Mouse (Mus musculus) kidney, postnatal 0 days (tissue): ENCODE data around the gene Sbf2. TPM values are rescaled to one million over a fixed set of nuclear protein-coding genes. Genes with fewer than 3 reads are reported as not detected.
A peak's percentile ranks its signal among the peaks of the same experiment; 100 is the strongest.
"Not testable (repeated sequence)": the region's sequence is repeated elsewhere in the genome, so short reads cannot be mapped to it uniquely, and the experiment has no call there.

Experiments
- ATAC-seq: fragments of 200-750 bp; cut with Nextera tagmentation; replicated peaks from 2 replicates; pipeline ENCODE4 v1.8.0; 2017; ENCODE audit warnings: low read depth, moderate number of reproducible peaks, moderate TSS enrichment, moderate library complexity; ENCODE audit not compliant: low FRiP score
- DNase-seq: peaks from one replicate; pipeline ENCODE4 v3.0.0-alpha.2; 2016; ENCODE audit warnings: low spot score
- H3K27ac ChIP-seq: fragments of 300-500 bp; sonication (generic); 2 replicates; pipeline ENCODE4 v1.5.1; 2014; ENCODE audit warnings: mild to moderate bottlenecking
- H3K27me3 ChIP-seq: fragments of 300-500 bp; sonication (generic); 2 replicates; pipeline ENCODE4 v1.6.1; 2014; ENCODE audit warnings: low read length, mixed read lengths; ENCODE audit not compliant: insufficient read depth
- H3K36me3 ChIP-seq: fragments of 300-500 bp; sonication (generic); 2 replicates; pipeline ENCODE4 v1.6.1; 2014; ENCODE audit warnings: low read length, mixed read lengths; ENCODE audit not compliant: insufficient read depth
- H3K4me1 ChIP-seq: fragments of 300-500 bp; sonication (generic); replicated peaks from 2 replicates; pipeline ENCODE4 v1.6.1; 2014; ENCODE audit warnings: antibody characterized with exemption, low read length, mixed read lengths; ENCODE audit not compliant: insufficient read depth
- H3K4me2 ChIP-seq: fragments of 300-500 bp; sonication (generic); 2 replicates; pipeline ENCODE4 v1.6.1; 2014; ENCODE audit warnings: mild to moderate bottlenecking, low read length, moderate library complexity, mixed read lengths
- H3K4me3 ChIP-seq: fragments of 300-500 bp; sonication (generic); replicated peaks from 2 replicates; pipeline ENCODE4 v1.5.1; 2014; ENCODE audit warnings: low read depth, low read length
- H3K9ac ChIP-seq: fragments of 300-500 bp; sonication (generic); 2 replicates; pipeline ENCODE4 v1.6.1; 2014; ENCODE audit warnings: low read depth, low read length
- H3K9me3 ChIP-seq: fragments of 300-500 bp; sonication (generic); replicated peaks from 2 replicates; pipeline ENCODE4 v1.6.1; 2016; ENCODE audit warnings: low read length, inconsistent platforms, mixed read lengths
- CTCF ChIP-seq: IDR thresholded peaks from 2 replicates; pipeline ENCODE4 v1.5.1; 2016; ENCODE audit warnings: antibody characterized with exemption, low read depth, mild to moderate bottlenecking, moderate library complexity
- WGBS: fragments of 180-500 bp; shearing (Covaris S2); extraction: QIAGEN DNeasy Blood & Tissue Kit; methylation state at CpG from one replicate; pipeline ENCODE4 v1.1.7; 2014; 5-methylcytosine and 5-hydroxymethylcytosine counted together
- polyA plus RNA-seq: library from polyadenylated mRNA; unstranded; fragments of >200 nt; fragmentation: Nextera tagmentation; extraction: Ambion mirVana; gene quantifications from 2 replicates; pipeline ENCODE4 v1.2.1, GENCODE M21; 2015

Gene Sbf2
- polyA plus RNA-seq, 1 experiment from 2014 or later = 27.5 TPM

DNA sequence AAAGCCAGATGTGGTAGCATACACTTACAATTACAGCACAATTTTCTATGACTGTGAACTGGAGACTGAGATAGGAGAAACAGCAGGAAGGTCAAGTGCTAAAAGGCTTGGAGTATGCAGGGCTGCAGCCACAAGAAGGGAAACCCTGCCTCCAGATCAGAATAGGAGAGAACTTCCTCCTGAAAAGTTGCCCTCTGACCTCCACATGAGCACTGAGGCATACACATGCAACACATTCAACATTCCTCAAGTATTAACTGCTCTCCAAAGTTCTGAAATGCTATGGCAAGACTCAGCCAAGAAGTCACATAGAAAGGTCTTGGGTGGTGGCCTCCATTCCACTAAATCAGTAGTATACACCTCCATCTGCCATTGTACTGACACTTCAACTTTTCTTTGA lies 58.5 kb downstream of the Sbf2 start:
- Histone ChIP-seq H3K27ac (no peak overlapping the region), H3K36me3 (no peaks in the 10 kb centered on the region), H3K4me3 (no peak overlapping the region), H3K4me1 (no peaks in the 10 kb centered on the region), H3K4me2 (no peak overlapping the region), H3K27me3 (no peaks in the 10 kb centered on the region), H3K9me3 (no peaks in the 10 kb centered on the region), H3K9ac (no peak overlapping the region)
- DNase-seq = peak; percentile 44
- ATAC-seq = no peak
- no peak for TF ChIP-seq CTCF

DNA sequence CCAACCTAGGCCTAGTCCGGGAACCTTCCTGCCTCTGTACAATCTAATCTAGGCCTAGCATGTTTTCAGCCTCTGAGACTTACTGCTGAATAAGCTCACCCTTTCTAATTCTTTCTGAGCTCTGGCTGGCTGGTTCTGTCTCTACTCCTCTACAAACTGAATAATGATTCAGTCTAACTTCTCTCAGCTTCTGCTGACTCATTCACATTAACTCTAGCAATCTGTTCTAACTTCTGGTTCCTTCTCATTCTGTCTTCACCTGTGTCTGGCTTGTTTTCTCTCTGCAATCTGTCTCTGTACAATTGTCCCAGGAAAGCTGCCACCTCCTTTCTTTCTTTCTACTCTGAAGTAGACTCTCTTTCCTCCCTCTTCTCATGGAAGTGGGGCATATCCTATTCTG lies 59.5 kb downstream of the Sbf2 start:
- no peak for ATAC-seq
- Histone ChIP-seq H3K27ac (no peak overlapping the region), H3K4me2 (no peak overlapping the region), H3K4me3 (no peak overlapping the region), H3K9ac (no peak overlapping the region), H3K36me3 (no peaks in the 10 kb centered on the region), H3K9me3 (no peaks in the 10 kb centered on the region), H3K27me3 (no peaks in the 10 kb centered on the region), H3K4me1 (no peaks in the 10 kb centered on the region)
- DNase-seq = no peak
- 85% methylated on average over 1 of the region's 1 CpGs for WGBS
- TF ChIP-seq CTCF = no peak

DNA sequence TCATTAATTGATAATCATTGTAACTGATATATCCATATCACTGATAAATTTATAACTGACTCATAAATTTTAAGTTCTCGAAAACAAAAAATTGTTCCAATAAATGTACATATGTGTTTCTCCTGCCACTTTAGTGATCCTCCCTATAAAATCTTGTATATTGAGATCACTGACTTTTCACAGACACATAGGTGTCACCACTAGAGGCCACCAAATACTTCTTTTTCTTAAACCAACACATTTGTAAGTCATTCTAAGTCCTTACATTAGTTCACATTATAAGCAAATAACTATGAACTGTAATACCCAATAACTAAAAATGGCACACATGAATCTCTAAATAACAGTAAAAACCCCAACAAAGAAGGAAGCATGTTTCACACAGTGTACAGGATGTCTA lies 66.5 kb downstream of the Sbf2 start:
- Histone ChIP-seq H3K27me3 (no peaks in the 10 kb centered on the region), H3K9me3 (no peaks in the 10 kb centered on the region), H3K27ac (no peak overlapping the region), H3K4me1 (no peaks in the 10 kb centered on the region), H3K9ac (no peak overlapping the region), H3K4me2 (no peak overlapping the region), H3K4me3 (no peak overlapping the region), H3K36me3 (no peaks in the 10 kb centered on the region)
- DNase-seq (peak; percentile 83), ATAC-seq (no peak)
- WGBS = 76% methylated on average over 1 of the region's 1 CpGs
- peak; percentile 72 for TF ChIP-seq CTCF

DNA sequence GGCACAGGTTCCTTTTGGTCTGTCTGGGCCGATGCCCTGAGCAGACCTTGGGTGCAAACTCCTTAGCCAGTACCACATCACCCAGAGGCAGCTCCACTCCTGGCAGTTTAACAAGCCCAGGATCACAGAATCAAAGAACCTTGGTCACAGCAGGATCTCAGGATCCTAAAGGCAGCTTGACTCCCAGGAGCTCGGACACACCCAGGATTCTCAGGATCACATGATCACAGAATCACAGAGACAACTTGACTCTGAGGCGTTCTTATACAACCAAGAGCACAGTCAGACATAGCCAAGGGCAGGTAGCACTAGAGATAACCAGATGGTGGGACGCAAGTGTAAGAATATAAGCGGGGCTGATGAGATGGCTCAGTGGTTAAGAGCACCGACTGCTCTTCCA lies 71.4 kb downstream of the Sbf2 start:
- Histone ChIP-seq H3K9me3 (no peaks in the 10 kb centered on the region), H3K4me1 (no peaks in the 10 kb centered on the region), H3K4me3 (no peak overlapping the region), H3K4me2 (no peak overlapping the region), H3K27me3 (no peaks in the 10 kb centered on the region), H3K27ac (no peak overlapping the region), H3K36me3 (no peaks in the 10 kb centered on the region), H3K9ac (no peak overlapping the region)
- WGBS = 93% methylated on average over 6 of the region's 6 CpGs
- ATAC-seq (no peak), DNase-seq (no peak)
- TF ChIP-seq CTCF = no peak

DNA sequence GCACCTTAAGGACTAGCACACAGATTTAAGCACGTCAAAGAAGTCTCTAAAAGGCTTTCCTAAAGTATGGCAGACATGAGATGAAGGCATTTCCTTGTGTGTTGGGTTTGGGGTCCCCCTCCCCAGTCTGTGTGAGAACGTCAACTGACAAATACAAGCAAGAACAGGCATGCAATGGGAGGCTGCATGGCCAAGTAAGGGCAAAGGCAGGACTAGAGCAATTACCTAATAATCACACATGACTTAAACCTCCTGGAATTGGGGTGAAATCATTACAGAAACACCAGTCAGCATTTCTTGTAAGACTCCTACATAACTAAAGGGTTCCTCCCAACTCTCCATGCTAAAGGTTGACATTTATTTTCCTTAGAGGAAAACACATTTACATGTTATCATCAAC lies 75.5 kb downstream of the Sbf2 start:
- WGBS = 68% methylated on average over 2 of the region's 2 CpGs
- no peak overlapping the region for H3K4me3 ChIP-seq
- H3K4me1 ChIP-seq = no peaks in the 10 kb centered on the region
- no peaks in the 10 kb centered on the region for H3K27me3 ChIP-seq
- no peak for TF ChIP-seq CTCF
- ATAC-seq (no peak), DNase-seq (no peak)
- no peak overlapping the region for H3K9ac ChIP-seq
- no peaks in the 10 kb centered on the region for H3K36me3 ChIP-seq
- H3K27ac ChIP-seq = no peak overlapping the region
- H3K9me3 ChIP-seq = no peaks in the 10 kb centered on the region
- no peak overlapping the region for H3K4me2 ChIP-seq

DNA sequence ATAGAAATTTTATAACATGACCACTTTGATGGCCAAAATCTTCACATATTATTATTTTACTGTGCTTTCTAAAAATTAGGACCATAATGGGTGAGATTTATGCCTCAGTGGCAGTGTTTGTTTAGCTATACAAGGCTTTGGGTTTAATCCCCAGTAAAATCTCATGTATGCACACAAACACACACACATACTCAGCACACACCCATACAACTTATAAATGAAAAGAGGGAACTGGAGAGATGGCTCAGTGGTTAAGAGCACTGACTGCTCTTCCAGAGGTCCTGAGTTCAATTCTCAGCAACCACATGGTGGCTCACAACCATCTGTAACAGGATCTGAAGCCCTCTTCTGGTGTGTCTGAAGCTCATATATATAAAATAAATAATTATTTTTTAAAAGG lies 84.4 kb downstream of the Sbf2 start:
- ATAC-seq, H3K36me3 ChIP-seq, H3K4me1 ChIP-seq, H3K4me3 ChIP-seq, H3K27ac ChIP-seq, H3K9ac ChIP-seq, H3K27me3 ChIP-seq, H3K9me3 ChIP-seq, DNase-seq, H3K4me2 ChIP-seq: not testable (repeated sequence)

DNA sequence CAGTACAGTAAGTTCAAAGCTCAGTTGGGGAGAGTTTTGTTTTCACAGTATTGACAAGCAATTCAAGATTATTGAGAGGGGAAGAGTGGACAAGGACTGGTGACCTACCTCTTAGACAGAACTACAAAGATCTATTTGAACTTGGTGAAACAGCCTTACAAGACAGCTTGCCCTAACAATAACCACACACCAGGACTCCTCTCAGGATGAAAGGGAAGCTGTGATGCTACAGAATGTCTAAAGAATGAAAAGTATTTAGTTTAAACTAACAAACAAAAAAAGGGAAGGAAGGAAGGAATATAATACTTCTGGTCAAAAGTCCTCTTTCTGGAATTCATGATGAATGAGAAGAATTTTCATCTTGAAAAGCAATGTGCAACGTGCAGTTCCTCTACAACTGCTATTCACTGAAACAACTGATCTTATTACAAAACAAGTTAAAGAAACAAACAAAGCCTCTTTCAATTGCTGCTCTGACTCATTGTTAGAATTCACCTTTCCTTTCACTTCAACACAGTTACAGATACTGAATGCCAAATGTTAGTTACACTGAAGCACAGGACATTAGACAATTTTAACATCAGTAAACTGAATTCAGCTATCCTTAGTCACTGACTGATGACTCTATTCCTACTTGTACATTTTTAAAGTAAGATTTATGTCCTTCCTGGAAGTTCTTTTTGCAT lies 89.5 kb downstream of the Sbf2 start:
- no peaks in the 10 kb centered on the region for H3K9me3 ChIP-seq
- H3K4me1 ChIP-seq = 0 out of 2 replicates have a peak, but pooled peaks cover 8% of the 10 kb centered on the region
- 24% methylated on average over 1 of the region's 1 CpGs for WGBS
- H3K4me2 ChIP-seq = no peak overlapping the region
- H3K4me3 ChIP-seq = no peak overlapping the region
- ATAC-seq (no peak), DNase-seq (peak; percentile 69)
- H3K27me3 ChIP-seq = no peaks in the 10 kb centered on the region
- no peak overlapping the region for H3K9ac ChIP-seq
- no peak for TF ChIP-seq CTCF
- no peak overlapping the region; the same call in 1 of the 2 replicates for H3K27ac ChIP-seq
- H3K36me3 ChIP-seq = no peaks in the 10 kb centered on the region
